In the genomic region with DNA sequence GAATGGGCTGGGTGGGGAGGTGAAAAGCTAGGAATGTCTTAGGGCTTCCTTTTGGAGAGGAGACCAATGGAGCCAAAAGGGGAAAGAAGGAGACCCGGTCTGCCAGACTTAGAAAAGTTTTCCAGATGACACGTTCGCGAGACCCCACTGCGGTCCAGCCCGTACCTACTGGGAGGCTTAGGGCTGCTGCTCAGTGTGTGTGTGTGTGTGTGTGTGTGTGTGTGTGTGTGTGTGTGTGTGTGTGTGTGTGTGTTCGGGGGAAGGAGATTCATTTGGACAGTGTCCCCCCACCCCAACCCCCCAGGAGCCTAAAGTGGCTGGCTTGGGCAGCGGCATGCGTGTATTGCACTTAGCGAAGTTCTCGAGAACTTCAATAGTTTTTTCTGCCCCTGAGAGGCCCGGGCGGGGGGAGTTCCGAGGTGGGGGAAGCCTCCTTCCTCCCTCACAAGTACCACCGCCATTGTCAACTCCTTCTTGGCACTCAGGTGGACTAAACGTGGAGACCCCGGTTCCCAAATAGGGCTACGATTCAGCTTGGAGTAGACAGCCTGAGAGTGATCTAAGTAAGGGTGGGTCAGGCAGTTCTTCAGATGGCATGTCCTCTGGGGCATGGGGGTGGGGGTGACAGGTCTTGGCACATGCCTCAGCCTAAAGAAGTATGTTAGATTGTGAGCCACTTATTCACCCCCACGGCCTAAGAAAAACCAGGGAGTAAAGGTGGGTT, we compare ENCODE assay signal across 8 mouse cellular contexts. TPM values are rescaled to one million over a fixed set of nuclear protein-coding genes. Genes with fewer than 3 reads are reported as not detected.
A peak's percentile ranks its signal among the peaks of the same experiment; 100 is the strongest.
DNase-seq lines count a peak whose midpoint lies in the region; ATAC-seq lines count a peak whose summit lies in the region.

No protein-coding gene starts in this region.

- intact Hi-C loops in left cerebral cortex, postnatal 4 days (cut with DNase I), result loop anchor here (5.0 kb wide), 1 partner anchor 199 kb away; no protein-coding TSS in a partner anchor
- intact Hi-C loops in left cerebral cortex, postnatal 25 days (cut with DNase I), result loop anchor here (1.0 to 5.0 kb wide), 4 partner anchors 26 to 202 kb away; a partner anchor contains a TSS
- intact Hi-C loops in heart, postnatal 14 days (cut with DNase I), result loop anchor here (1.0 to 5.0 kb wide), 5 partner anchors 26 to 192 kb away; a partner anchor contains a TSS

- peaks cover 57% of the 10 kb centered on the region for H3K27me3 ChIP-seq in forebrain, embryonic 10.5 days (ENCODE audit: poor library complexity, severe bottlenecking)
- peaks cover 42% of the 10 kb centered on the region for H3K27me3 ChIP-seq in limb, embryonic 10.5 days (ENCODE audit: low read depth, poor library complexity, severe bottlenecking)
- peaks cover 2% of the 10 kb centered on the region for H3K27me3 ChIP-seq in midbrain, embryonic 11.5 days (ENCODE audit: control insufficient read depth, insufficient read depth, low read length)

- no peaks in the 10 kb centered on the region for H3K9me3 ChIP-seq in forebrain, embryonic 10.5 days
- H3K9me3 ChIP-seq in limb, embryonic 10.5 days (replicated peaks), result no peaks in the 10 kb centered on the region
- H3K9me3 ChIP-seq in midbrain, embryonic 11.5 days (ENCODE audit: control insufficient read depth, low read length), result no peaks in the 10 kb centered on the region

- H3K9ac ChIP-seq in midbrain, embryonic 11.5 days (ENCODE audit: low read length), result peak overlapping the region; percentile 49

- no peaks in the 10 kb centered on the region for H3K36me3 ChIP-seq in forebrain, embryonic 10.5 days (replicated peaks)
- H3K36me3 ChIP-seq in limb, embryonic 10.5 days, result no peaks in the 10 kb centered on the region
- H3K36me3 ChIP-seq in midbrain, embryonic 11.5 days (ENCODE audit: control insufficient read depth, insufficient read depth, low read length), result no peaks in the 10 kb centered on the region

- DNase-seq in left cerebral cortex, postnatal 4 days, result peak; percentile 4
- no peak for DNase-seq in left cerebral cortex, postnatal 25 days (ENCODE audit: low spot score in 2 of 2)
- DNase-seq in forebrain, embryonic 10.5 days (ENCODE audit: extremely low spot score, low spot score), result no peak
- DNase-seq in heart, postnatal 14 days, result peak; percentile 32
- DNase-seq in limb, embryonic 10.5 days (ENCODE audit: low spot score), result peak; percentile 40
- DNase-seq in midbrain, embryonic 11.5 days (ENCODE audit: low spot score, missing footprints), result peak; percentile 92
- DNase-seq in urinary bladder, postnatal 4 days (ENCODE audit: low spot score in 2 of 2), result peak; percentile 21 to 64
- DNase-seq in thymus, postnatal 10 days (ENCODE audit: low spot score in 2 of 2), result no peak

- ATAC-seq in midbrain, embryonic 11.5 days (ENCODE audit: low FRiP score), result peak; percentile 58

- H3K27ac ChIP-seq in forebrain, embryonic 10.5 days, result peak overlapping the region; percentile 51
- H3K27ac ChIP-seq in limb, embryonic 10.5 days, result 0 out of 2 replicates have a peak overlapping the region, but pooled peaks have one; percentile 26
- no peak overlapping the region for H3K27ac ChIP-seq in midbrain, embryonic 11.5 days (ENCODE audit: low read depth, low read length)

- peak overlapping the region; percentile 85 for H3K4me2 ChIP-seq in midbrain, embryonic 11.5 days

- peak overlapping the region; percentile 58 for H3K4me3 ChIP-seq in forebrain, embryonic 10.5 days
- peak overlapping the region; percentile 55 for H3K4me3 ChIP-seq in limb, embryonic 10.5 days
- H3K4me3 ChIP-seq in midbrain, embryonic 11.5 days (ENCODE audit: low read depth, low read length), result peak overlapping the region; percentile 42

- H3K4me1 ChIP-seq in forebrain, embryonic 10.5 days, result peaks cover 24% of the 10 kb centered on the region
- H3K4me1 ChIP-seq in limb, embryonic 10.5 days, result peaks cover 24% of the 10 kb centered on the region
- peaks cover 9% of the 10 kb centered on the region for H3K4me1 ChIP-seq in midbrain, embryonic 11.5 days (ENCODE audit: control insufficient read depth, insufficient read depth, low read length)

- WGBS in forebrain, embryonic 10.5 days, result under 1% methylated on average over 18 of the region's 19 CpGs
- WGBS in limb, embryonic 10.5 days, result 2% methylated on average over 18 of the region's 19 CpGs
- under 1% methylated on average over 19 of the region's 19 CpGs for WGBS in midbrain, embryonic 11.5 days

RNA-seq across cellular contexts. Expression of a gene that starts 0.6 kb away (rescaled TPM):
- 10 to 100 TPM; 47.9 to 48.5 TPM for total RNA-seq in left cerebral cortex, postnatal 4 days (2021)
- total RNA-seq in left cerebral cortex, postnatal 25 days (2021), result 10 to 100 TPM; 17.3 to 18.2 TPM
- 4.7 and 5.6 TPM in 2 replicates for polyA plus RNA-seq in forebrain, embryonic 10.5 days (2016; fragmentation: Nextera tagmentation; extraction: Ambion mirVana)
- total RNA-seq in heart, postnatal 14 days (2021), result 100 to 1,000 TPM; 415 to 448 TPM
- polyA plus RNA-seq in limb, embryonic 10.5 days (2016; fragmentation: Nextera tagmentation; extraction: Ambion mirVana), result 15.3 and 22.4 TPM in 2 replicates
- polyA plus RNA-seq in midbrain, embryonic 11.5 days (2014; fragmentation: Nextera tagmentation; extraction: Ambion mirVana), result 9.8 and 12.1 TPM in 2 replicates

RNA-seq across cellular contexts. Expression of a gene that starts 25.8 kb away (rescaled TPM):
- 10 to 100 TPM; 19.6 to 20.7 TPM for total RNA-seq in left cerebral cortex, postnatal 4 days (2021)
- 10 to 100 TPM; 25.7 to 30.5 TPM for total RNA-seq in left cerebral cortex, postnatal 25 days (2021)
- polyA plus RNA-seq in forebrain, embryonic 10.5 days (2016; fragmentation: Nextera tagmentation; extraction: Ambion mirVana), result 4.4 and 4.8 TPM in 2 replicates
- total RNA-seq in heart, postnatal 14 days (2021), result 10 to 100 TPM; 64.8 to 66.2 TPM
- 4.9 and 7.5 TPM in 2 replicates for polyA plus RNA-seq in limb, embryonic 10.5 days (2016; fragmentation: Nextera tagmentation; extraction: Ambion mirVana)
- polyA plus RNA-seq in midbrain, embryonic 11.5 days (2014; fragmentation: Nextera tagmentation; extraction: Ambion mirVana), result 6.2 and 7.0 TPM in 2 replicates

Comparison
In these comparisons a context has a peak if more than half of its experiments do, and no peak if none do; other contexts are left out.
1. DNase-seq: peak in left cerebral cortex, postnatal 4 days (single experiment), heart, postnatal 14 days (2 of 2), limb, embryonic 10.5 days (single experiment), midbrain, embryonic 11.5 days (single experiment) and urinary bladder, postnatal 4 days (2 of 2); none in left cerebral cortex, postnatal 25 days (0 of 2), forebrain, embryonic 10.5 days (single experiment) and thymus, postnatal 10 days (0 of 2).
2. RNA of a gene that starts 0.6 kb away (total RNA-seq): 415 to 448 TPM in heart, postnatal 14 days; 47.9 to 48.5 TPM in left cerebral cortex, postnatal 4 days and 17.3 to 18.2 TPM in left cerebral cortex, postnatal 25 days; every median in the first group is over 4 times any median in the second.
3. Peak in every context shown above with its lines, with median percentiles within 50 percentile points of each other: H3K4me3 ChIP-seq.